Mouse (Mus musculus) kidney, embryonic 16.5 days (tissue): ENCODE data around the gene Pank2. TPM values are rescaled to one million over a fixed set of nuclear protein-coding genes. Genes with fewer than 3 reads are reported as not detected.

Experiments
- ATAC-seq: fragments of 200-750 bp; cut with Nextera tagmentation; 2 replicates; pipeline ENCODE4 v1.8.0; 2017; ENCODE audit warnings: moderate TSS enrichment; ENCODE audit not compliant: low FRiP score, low TSS enrichment
- H3K27ac ChIP-seq: fragments of 300-500 bp; sonication (generic); 2 replicates; pipeline ENCODE4 v1.5.1; 2014; ENCODE audit warnings: low read length
- H3K27me3 ChIP-seq: fragments of 300-500 bp; sonication (generic); 2 replicates; pipeline ENCODE4 v1.6.1; 2014; ENCODE audit warnings: low read length, control low read depth, mixed read lengths; ENCODE audit not compliant: insufficient read depth
- H3K36me3 ChIP-seq: fragments of 300-500 bp; sonication (generic); 2 replicates; pipeline ENCODE4 v1.6.1; 2014; ENCODE audit warnings: low read length, control low read depth, mixed read lengths; ENCODE audit not compliant: insufficient read depth
- H3K4me1 ChIP-seq: fragments of 300-500 bp; sonication (generic); 2 replicates; pipeline ENCODE4 v1.6.1; 2014; ENCODE audit warnings: low read length, control low read depth, mixed read lengths; ENCODE audit not compliant: insufficient read depth
- H3K4me2 ChIP-seq: fragments of 300-500 bp; sonication (generic); replicated peaks from 2 replicates; pipeline ENCODE4 v1.6.1; 2014; ENCODE audit warnings: low read depth, low read length
- H3K4me3 ChIP-seq: fragments of 300-500 bp; sonication (generic); 2 replicates; pipeline ENCODE4 v1.5.1; 2014; ENCODE audit warnings: mild to moderate bottlenecking, low read length
- H3K9ac ChIP-seq: fragments of 300-500 bp; sonication (generic); replicated peaks from 2 replicates; pipeline ENCODE4 v1.6.1; 2014; ENCODE audit warnings: low read length
- H3K9me3 ChIP-seq: fragments of 300-500 bp; sonication (generic); 2 replicates; pipeline ENCODE4 v1.6.1; 2016; ENCODE audit warnings: low read length, control low read depth
- WGBS: fragments of 180-500 bp; shearing (Covaris S2); extraction: QIAGEN DNeasy Blood & Tissue Kit; methylation state at CpG from one replicate; pipeline ENCODE4 v1.1.7; 2014; 5-methylcytosine and 5-hydroxymethylcytosine counted together
- polyA plus RNA-seq: library from polyadenylated mRNA; unstranded; fragments of >200 nt; fragmentation: Nextera tagmentation; extraction: Ambion mirVana; gene quantifications from 2 replicates; pipeline ENCODE4 v1.2.1, GENCODE M21; 2015

The Pank2 gene
- polyA plus RNA-seq, 1 experiment from 2014 or later: 27.2 TPM

DNA sequence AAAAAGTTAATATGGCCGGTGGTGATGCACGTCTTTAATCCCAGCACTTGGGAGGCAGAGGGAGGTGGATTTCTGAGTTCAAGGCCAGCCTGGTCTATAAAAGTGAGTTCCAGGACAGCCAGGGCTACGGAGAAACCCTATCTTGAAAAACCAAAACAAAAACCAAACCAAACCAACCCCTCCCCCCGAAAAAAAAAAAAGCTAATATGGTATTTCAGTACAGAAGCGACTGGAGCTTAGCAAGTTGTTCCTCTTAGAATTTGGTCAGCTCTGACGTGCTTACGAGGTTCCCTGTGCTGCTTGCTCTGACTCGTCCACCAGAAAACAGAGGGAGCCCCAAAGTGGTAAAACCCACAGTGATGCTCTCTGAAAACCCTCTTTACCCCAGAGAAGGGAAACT is 3.6 kb upstream of the Pank2 start:
- WGBS: 74% methylated on average over 8 of the region's 8 CpGs
- no peak overlapping the region for H3K4me2 ChIP-seq
- H3K36me3 ChIP-seq: no peaks in the 10 kb centered on the region
- no peaks in the 10 kb centered on the region for H3K27me3 ChIP-seq
- no peak for ATAC-seq
- no peaks in the 10 kb centered on the region for H3K9me3 ChIP-seq
- H3K27ac ChIP-seq: no peak overlapping the region
- no peak overlapping the region for H3K4me3 ChIP-seq
- no peak overlapping the region for H3K9ac ChIP-seq
- peaks cover 10% of the 10 kb centered on the region for H3K4me1 ChIP-seq

- no peaks in the 10 kb centered on the region for H3K36me3 ChIP-seq
- H3K27me3 ChIP-seq: no peaks in the 10 kb centered on the region
- H3K4me2 ChIP-seq: no peak overlapping the region
- H3K4me3 ChIP-seq: no peak overlapping the region
- no peak overlapping the region for H3K27ac ChIP-seq
- 68% methylated on average over 9 of the region's 9 CpGs for WGBS
- H3K4me1 ChIP-seq: peaks cover 19% of the 10 kb centered on the region
- no peaks in the 10 kb centered on the region for H3K9me3 ChIP-seq
- H3K9ac ChIP-seq: no peak overlapping the region; the same call in 1 of the 2 replicates
- ATAC-seq: no peak
Observed at GRCm38 (mm10) chr2:131260544-131261307, 1.6 kb upstream of the Pank2 start.

DNA sequence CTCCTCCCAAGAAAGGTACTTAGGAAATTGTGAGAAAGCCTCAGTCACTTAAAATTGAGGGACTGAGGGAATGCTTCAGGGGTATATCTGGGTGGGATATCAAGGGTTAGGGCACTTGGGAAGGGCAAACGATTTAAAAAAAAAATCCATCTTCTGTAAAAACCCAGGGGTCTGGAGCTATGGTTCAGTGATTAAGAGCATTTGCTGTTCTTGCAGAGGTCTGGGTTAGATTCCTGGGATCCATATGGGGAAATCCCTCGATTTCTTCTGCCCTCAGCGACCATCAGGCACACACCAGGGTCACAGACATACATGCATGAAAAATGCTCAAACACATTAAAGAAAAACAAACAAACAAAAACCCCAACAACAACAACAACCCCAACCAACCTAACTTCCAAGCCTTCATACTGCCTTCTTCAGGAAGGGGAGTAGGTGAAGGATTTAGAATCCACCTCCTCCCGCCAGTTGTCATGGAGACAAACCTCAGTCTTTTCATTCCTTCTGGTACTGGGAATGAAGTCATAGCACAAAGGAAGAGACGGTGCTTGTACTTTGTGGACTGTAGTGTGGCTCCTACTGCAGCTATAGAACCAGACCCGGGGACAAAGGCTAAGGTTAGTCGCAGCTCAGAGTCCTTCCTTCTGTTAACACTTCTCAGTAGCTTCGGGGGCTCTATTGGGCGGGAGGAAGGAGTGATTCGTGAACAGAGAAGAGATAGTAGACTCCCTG is 648 bp upstream of the Pank2 start:
- Histone ChIP-seq H3K36me3 (no peaks in the 10 kb centered on the region), H3K9ac (peak overlapping the region; percentile 84), H3K4me2 (peak overlapping the region; percentile 86), H3K27ac (peak overlapping the region; percentile 99), H3K4me3 (peak overlapping the region; percentile 85), H3K27me3 (no peaks in the 10 kb centered on the region), H3K4me1 (peaks cover 19% of the 10 kb centered on the region), H3K9me3 (no peaks in the 10 kb centered on the region)
- 3% methylated on average over 10 of the region's 10 CpGs for WGBS
- peak; percentile 81 for ATAC-seq

- H3K4me3 ChIP-seq: peak overlapping the region; percentile 85
- peak overlapping the region; percentile 99 for H3K9ac ChIP-seq
- H3K9me3 ChIP-seq: no peaks in the 10 kb centered on the region
- no peaks in the 10 kb centered on the region for H3K36me3 ChIP-seq
- peak; percentile 84 for ATAC-seq
- peak overlapping the region; percentile 86 for H3K4me2 ChIP-seq
- H3K27me3 ChIP-seq: no peaks in the 10 kb centered on the region
- H3K4me1 ChIP-seq: peaks cover 19% of the 10 kb centered on the region
- peak overlapping the region; percentile 99 for H3K27ac ChIP-seq
- under 1% methylated on average over 52 of the region's 59 CpGs for WGBS
Observed at GRCm38 (mm10) chr2:131262680-131263670, 680 bp downstream of the Pank2 start.

- Histone ChIP-seq H3K27ac (no peak overlapping the region), H3K9me3 (no peaks in the 10 kb centered on the region), H3K4me1 (peaks cover 19% of the 10 kb centered on the region), H3K27me3 (no peaks in the 10 kb centered on the region), H3K4me2 (peak overlapping the region; percentile 86), H3K4me3 (peak overlapping the region; percentile 85), H3K9ac (no peak overlapping the region; the same call in 1 of the 2 replicates), H3K36me3 (no peaks in the 10 kb centered on the region)
- WGBS: 65% methylated on average over 6 of the region's 6 CpGs
- ATAC-seq: no peak
Observed at GRCm38 (mm10) chr2:131264027-131264426, 1.7 kb downstream of the Pank2 start.

GRCm38 (mm10) chr2:131265056-131265455 is 2.8 kb downstream of the Pank2 start:
- 77% methylated on average over 2 of the region's 2 CpGs for WGBS
- ATAC-seq: no peak
- Histone ChIP-seq H3K4me1 (peaks cover 19% of the 10 kb centered on the region), H3K9me3 (no peaks in the 10 kb centered on the region), H3K4me3 (no peak overlapping the region), H3K4me2 (no peak overlapping the region), H3K27me3 (no peaks in the 10 kb centered on the region), H3K9ac (no peak overlapping the region), H3K27ac (no peak overlapping the region), H3K36me3 (no peaks in the 10 kb centered on the region)

DNA sequence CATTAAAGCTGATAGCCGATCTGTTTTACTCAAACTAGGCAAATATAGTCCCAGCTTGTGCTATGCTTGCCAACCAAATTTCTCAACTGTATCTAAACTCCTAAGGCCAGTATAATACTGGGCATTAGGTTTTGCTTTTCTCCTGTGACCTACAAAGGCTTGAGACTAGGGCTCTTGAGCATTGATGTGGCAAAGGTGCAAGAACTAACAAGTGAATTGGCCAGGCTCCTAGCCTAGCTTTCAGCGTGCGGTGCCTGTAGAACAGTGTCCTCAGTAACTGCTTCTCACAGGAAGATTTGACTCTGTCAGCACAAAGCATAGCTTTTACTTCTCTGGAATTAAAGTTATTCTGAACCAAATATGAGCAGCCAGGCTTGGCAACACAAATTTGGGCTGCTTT is 13.2 kb downstream of the Pank2 start:
- Histone ChIP-seq H3K4me3 (no peak overlapping the region), H3K27me3 (no peaks in the 10 kb centered on the region), H3K4me1 (no peaks in the 10 kb centered on the region), H3K9me3 (no peaks in the 10 kb centered on the region), H3K27ac (no peak overlapping the region), H3K9ac (no peak overlapping the region), H3K4me2 (no peak overlapping the region), H3K36me3 (peaks cover 39% of the 10 kb centered on the region)
- 98% methylated on average over 3 of the region's 3 CpGs for WGBS
- no peak for ATAC-seq

DNA sequence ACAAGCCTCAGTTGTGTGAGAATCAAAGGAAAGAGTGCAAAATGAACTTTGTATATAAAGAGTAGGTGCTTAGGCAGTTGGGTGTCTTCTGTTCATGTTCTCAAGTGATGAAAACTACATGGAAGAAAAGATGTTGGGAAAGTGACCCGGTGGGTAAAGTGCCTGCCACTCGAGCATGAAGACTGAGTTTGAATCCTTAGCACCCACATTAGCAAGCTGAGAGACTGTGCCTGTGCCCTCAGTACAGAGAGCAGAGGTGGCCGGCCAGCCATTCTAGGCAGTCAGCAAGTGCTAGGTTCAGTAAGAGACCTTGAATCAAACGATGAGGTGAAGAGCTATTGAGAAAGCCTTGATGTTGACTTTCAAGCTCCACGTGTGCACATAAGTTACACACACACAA is 14.4 kb downstream of the Pank2 start:
- no peak for ATAC-seq
- H3K4me3 ChIP-seq: no peak overlapping the region
- no peak overlapping the region for H3K4me2 ChIP-seq
- no peaks in the 10 kb centered on the region for H3K9me3 ChIP-seq
- no peak overlapping the region for H3K27ac ChIP-seq
- H3K27me3 ChIP-seq: no peaks in the 10 kb centered on the region
- H3K9ac ChIP-seq: no peak overlapping the region
- WGBS: 92% methylated on average over 5 of the region's 5 CpGs
- no peaks in the 10 kb centered on the region for H3K4me1 ChIP-seq
- H3K36me3 ChIP-seq: peaks cover 39% of the 10 kb centered on the region

DNA sequence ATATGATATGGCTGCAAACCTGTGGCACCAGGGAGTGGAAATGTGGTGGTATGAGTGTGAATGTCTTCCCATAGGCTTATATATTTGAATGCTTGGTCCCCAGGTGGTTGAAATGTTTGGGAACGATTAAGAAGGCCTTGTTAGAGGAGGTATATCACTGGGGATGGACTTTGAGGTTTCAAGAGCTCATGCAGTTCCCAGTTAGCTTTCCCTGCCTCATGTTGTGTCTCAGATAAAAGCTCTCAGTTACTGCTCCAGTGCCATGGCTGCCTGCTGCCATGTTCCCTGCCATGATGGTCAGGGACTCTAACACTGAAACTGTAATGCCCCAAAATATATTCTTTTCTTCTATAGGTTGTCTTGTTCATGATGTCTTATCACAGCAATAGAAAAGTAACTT is 19.3 kb downstream of the Pank2 start:
- Histone ChIP-seq H3K4me1 (no peaks in the 10 kb centered on the region), H3K4me3 (no peak overlapping the region), H3K27ac (no peak overlapping the region), H3K9ac (no peak overlapping the region), H3K4me2 (no peak overlapping the region), H3K36me3 (peaks cover 31% of the 10 kb centered on the region), H3K9me3 (no peaks in the 10 kb centered on the region), H3K27me3 (no peaks in the 10 kb centered on the region)
- WGBS: 96% methylated on average over 1 of the region's 1 CpGs
- no peak for ATAC-seq
